Mouse (Mus musculus): ENCODE data around the gene Olfr952. TPM values are rescaled to one million over a fixed set of nuclear protein-coding genes. Genes with fewer than 3 reads are reported as not detected.

Gene Olfr952
- not detected in 2 replicates for polyA plus RNA-seq (2015; fragmentation: Nextera tagmentation; extraction: Ambion mirVana)

DNA sequence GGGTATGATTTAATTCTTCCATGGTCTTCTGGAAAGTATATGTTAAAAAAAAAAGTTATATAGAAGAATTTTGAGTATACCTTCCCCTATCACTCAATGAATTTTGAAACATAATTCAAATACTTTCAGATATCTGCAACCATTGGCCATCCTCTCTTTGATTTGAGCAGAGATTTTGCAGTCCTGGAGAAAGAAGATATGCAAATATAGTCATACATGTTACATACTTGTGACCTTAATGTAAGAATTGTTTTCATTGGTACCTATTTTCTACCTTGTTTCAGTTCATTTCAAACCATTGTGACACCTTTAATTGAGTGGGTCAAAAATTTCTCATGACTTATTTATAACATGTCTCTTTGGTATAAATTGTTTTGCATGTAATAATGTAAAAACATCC is at the start of gene Olfr952:
Gene Olfr952 (minus strand): TSS at position 101 of the 400 bp plus-strand sequence.
- Histone ChIP-seq H3K27me3 (ENCODE audit: insufficient read depth, low read length) (no peaks in the 10 kb centered on the region), H3K27ac (no peak within 1 kb of the TSS), H3K4me3 (replicated peaks; ENCODE audit: low read depth, low read length) (no peak within 1 kb of the TSS), H3K36me3 (ENCODE audit: insufficient read depth, low read length) (no peaks in the 10 kb centered on the region), H3K4me1 (replicated peaks; ENCODE audit: insufficient read depth, low read length) (no peaks in the 10 kb centered on the region), H3K9ac (ENCODE audit: low read depth, low read length) (no peak within 1 kb of the TSS), H3K9me3 (replicated peaks; ENCODE audit: low read length) (no peaks in the 10 kb centered on the region), H3K4me2 (ENCODE audit: low read length) (no peak within 1 kb of the TSS)
- ATAC-seq (replicated peaks; ENCODE audit: low FRiP score, low read depth) = no peak
- no peak for TF ChIP-seq CTCF (IDR thresholded peaks at IDR 0.05; ENCODE audit: low read depth)
- no peak for DNase-seq (ENCODE audit: low spot score)

GRCm38 (mm10) chr9:39471844-39472243 is 44.9 kb upstream of the Olfr952 start, which contains the start of gene Olfr955:
Gene Olfr955, minus strand, starts transcription at chr9:39471944.
- no peak within 1 kb of the TSS for H3K4me3 ChIP-seq (replicated peaks; ENCODE audit: low read depth, low read length)
- H3K9me3 ChIP-seq (replicated peaks; ENCODE audit: low read length) = no peaks in the 10 kb centered on the region
- no peak within 1 kb of the TSS for H3K27ac ChIP-seq
- no peaks in the 10 kb centered on the region for H3K4me1 ChIP-seq (replicated peaks; ENCODE audit: insufficient read depth, low read length)
- ATAC-seq (replicated peaks; ENCODE audit: low FRiP score, low read depth) = no peak
- 53% methylated on average over 1 of the region's 1 CpGs for WGBS
- no peak within 1 kb of the TSS for H3K9ac ChIP-seq (ENCODE audit: low read depth, low read length)
- H3K27me3 ChIP-seq (ENCODE audit: insufficient read depth, low read length) = no peaks in the 10 kb centered on the region
- H3K4me2 ChIP-seq (ENCODE audit: low read length) = no peak within 1 kb of the TSS
- H3K36me3 ChIP-seq (ENCODE audit: insufficient read depth, low read length) = no peaks in the 10 kb centered on the region
- DNase-seq (ENCODE audit: low spot score) = no peak
- TF ChIP-seq CTCF (IDR thresholded peaks at IDR 0.05; ENCODE audit: low read depth) = no peak

DNA sequence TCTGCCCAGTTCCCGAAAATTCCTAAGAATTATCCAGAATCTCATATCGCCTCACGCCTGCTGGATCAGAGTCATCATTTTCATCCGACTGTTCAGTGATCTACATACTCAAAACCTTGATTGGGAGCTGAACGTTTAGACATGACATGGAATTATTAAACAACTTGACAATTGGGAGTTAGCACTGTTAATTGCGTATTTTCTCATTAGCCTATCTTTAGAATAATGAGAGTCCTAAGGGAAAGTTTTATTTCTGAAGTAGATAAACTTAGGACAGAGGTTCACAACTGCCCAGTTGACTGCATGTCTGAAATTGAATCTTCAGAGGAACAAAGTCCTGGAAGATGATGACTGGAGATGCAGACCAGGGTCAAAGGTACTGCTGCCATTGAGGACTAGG is 29.5 kb upstream of the Olfr952 start, which contains the start of gene Olfr954:
Gene Olfr954 (plus strand): TSS at position 301 of the 400 bp plus-strand sequence.
- H3K27me3 ChIP-seq (ENCODE audit: insufficient read depth, low read length) = no peaks in the 10 kb centered on the region
- H3K27ac ChIP-seq = no peak within 1 kb of the TSS
- 88% methylated on average over 6 of the region's 6 CpGs for WGBS
- no peaks in the 10 kb centered on the region for H3K36me3 ChIP-seq (ENCODE audit: insufficient read depth, low read length)
- H3K4me3 ChIP-seq (replicated peaks; ENCODE audit: low read depth, low read length) = no peak within 1 kb of the TSS
- no peak within 1 kb of the TSS for H3K4me2 ChIP-seq (ENCODE audit: low read length)
- DNase-seq (ENCODE audit: low spot score) (no peak), ATAC-seq (replicated peaks; ENCODE audit: low FRiP score, low read depth) (no peak)
- no peak within 1 kb of the TSS for H3K9ac ChIP-seq (ENCODE audit: low read depth, low read length)
- TF ChIP-seq CTCF (IDR thresholded peaks at IDR 0.05; ENCODE audit: low read depth) = no peak
- no peaks in the 10 kb centered on the region for H3K9me3 ChIP-seq (replicated peaks; ENCODE audit: low read length)
- H3K4me1 ChIP-seq (replicated peaks; ENCODE audit: insufficient read depth, low read length) = no peaks in the 10 kb centered on the region

DNA sequence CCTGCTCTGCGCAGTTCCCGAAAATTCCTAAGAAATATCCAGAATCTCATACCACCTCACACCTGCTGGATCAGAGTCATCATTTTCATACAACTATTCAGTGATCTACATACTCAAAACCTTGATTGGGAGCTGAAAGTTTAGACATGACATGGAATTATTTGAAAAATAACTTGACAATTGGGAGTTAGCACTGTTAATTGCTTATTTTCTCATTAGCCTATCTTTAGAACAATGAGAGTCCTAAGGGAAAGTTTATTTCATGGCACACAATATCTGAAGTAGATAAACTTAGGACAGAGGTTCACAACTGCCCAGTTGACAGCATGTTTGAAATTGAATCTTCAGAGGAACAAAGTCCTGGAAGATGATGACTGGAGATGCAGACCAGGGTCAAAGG is 39.8 kb downstream of the Olfr952 start, which contains the start of gene Olfr951:
Gene Olfr951 (plus strand): TSS at position 301 of the 400 bp plus-strand sequence.
- Histone ChIP-seq H3K36me3 (ENCODE audit: insufficient read depth, low read length) (no peaks in the 10 kb centered on the region), H3K4me1 (replicated peaks; ENCODE audit: insufficient read depth, low read length) (no peaks in the 10 kb centered on the region), H3K27me3 (ENCODE audit: insufficient read depth, low read length) (no peaks in the 10 kb centered on the region)

More for the DNA sequence above, 39.8 kb downstream of the Olfr952 start, which contains the start of gene Olfr951:
- ATAC-seq (replicated peaks; ENCODE audit: low FRiP score, low read depth) (no peak), DNase-seq (ENCODE audit: low spot score) (no peak)
- TF ChIP-seq CTCF (IDR thresholded peaks at IDR 0.05; ENCODE audit: low read depth) = no peak
- no peak within 1 kb of the TSS for H3K27ac ChIP-seq
- 85% methylated on average over 2 of the region's 2 CpGs for WGBS
- no peak within 1 kb of the TSS for H3K4me2 ChIP-seq (ENCODE audit: low read length)
- no peaks in the 10 kb centered on the region for H3K9me3 ChIP-seq (replicated peaks; ENCODE audit: low read length)
- H3K4me3 ChIP-seq (replicated peaks; ENCODE audit: low read depth, low read length) = no peak within 1 kb of the TSS
- H3K9ac ChIP-seq (ENCODE audit: low read depth, low read length) = no peak within 1 kb of the TSS

Other genes with a start within 250 kb of the Olfr952 start
- gene Olfr944, start 225.2 kb downstream of the Olfr952 start, polyA plus RNA-seq (2015; fragmentation: Nextera tagmentation; extraction: Ambion mirVana) = not detected in 2 replicates
- not detected in 2 replicates for gene Olfr1537, start 177.2 kb downstream of the Olfr952 start, polyA plus RNA-seq (2015; fragmentation: Nextera tagmentation; extraction: Ambion mirVana)
- gene Olfr945, start 150.3 kb downstream of the Olfr952 start, polyA plus RNA-seq (2015; fragmentation: Nextera tagmentation; extraction: Ambion mirVana) = not detected in 2 replicates
- gene Olfr948, start 101.1 kb downstream of the Olfr952 start, polyA plus RNA-seq (2015; fragmentation: Nextera tagmentation; extraction: Ambion mirVana) = not detected in 2 replicates
- not detected in 2 replicates for gene Olfr951, start 39.7 kb downstream of the Olfr952 start, polyA plus RNA-seq (2015; fragmentation: Nextera tagmentation; extraction: Ambion mirVana)
- gene Olfr954, start 29.6 kb upstream of the Olfr952 start, polyA plus RNA-seq (2015; fragmentation: Nextera tagmentation; extraction: Ambion mirVana) = not detected in 2 replicates
- not detected in 2 replicates for gene Olfr955, start 44.8 kb upstream of the Olfr952 start, polyA plus RNA-seq (2015; fragmentation: Nextera tagmentation; extraction: Ambion mirVana)
- not detected in 2 replicates for gene Olfr44, start 66.8 kb upstream of the Olfr952 start, polyA plus RNA-seq (2015; fragmentation: Nextera tagmentation; extraction: Ambion mirVana)
- not detected in 2 replicates for gene Olfr957, start 88.7 kb upstream of the Olfr952 start, polyA plus RNA-seq (2015; fragmentation: Nextera tagmentation; extraction: Ambion mirVana)
- gene Olfr958, start 126.9 kb upstream of the Olfr952 start, polyA plus RNA-seq (2015; fragmentation: Nextera tagmentation; extraction: Ambion mirVana) = not detected in 2 replicates
- not detected in 2 replicates for gene Olfr959, start 148.4 kb upstream of the Olfr952 start, polyA plus RNA-seq (2015; fragmentation: Nextera tagmentation; extraction: Ambion mirVana)
- gene AW551984, start 177.3 kb upstream of the Olfr952 start, polyA plus RNA-seq (2015; fragmentation: Nextera tagmentation; extraction: Ambion mirVana) = 9.1 and 10.2 TPM in 2 replicates
- not detected in 2 replicates for gene Olfr148, start 183.5 kb upstream of the Olfr952 start, polyA plus RNA-seq (2015; fragmentation: Nextera tagmentation; extraction: Ambion mirVana)
- gene Olfr960, start 194.2 kb upstream of the Olfr952 start, polyA plus RNA-seq (2015; fragmentation: Nextera tagmentation; extraction: Ambion mirVana) = not detected in 2 replicates
- gene Olfr961, start 217.9 kb upstream of the Olfr952 start, polyA plus RNA-seq (2015; fragmentation: Nextera tagmentation; extraction: Ambion mirVana) = not detected in 2 replicates
- not detected in 2 replicates for gene Olfr963, start 240.1 kb upstream of the Olfr952 start, polyA plus RNA-seq (2015; fragmentation: Nextera tagmentation; extraction: Ambion mirVana)

Data from kidney, postnatal 0 days (tissue).